Mouse (Mus musculus): ENCODE data around the gene Sox30. TPM values are rescaled to one million over a fixed set of nuclear protein-coding genes. Genes with fewer than 3 reads are reported as not detected.
"Not testable (repeated sequence)": the region's sequence is repeated elsewhere in the genome, so short reads cannot be mapped to it uniquely, and the experiment has no call there.

The Sox30 gene
- polyA plus RNA-seq, 1 experiment = not detected

DNA sequence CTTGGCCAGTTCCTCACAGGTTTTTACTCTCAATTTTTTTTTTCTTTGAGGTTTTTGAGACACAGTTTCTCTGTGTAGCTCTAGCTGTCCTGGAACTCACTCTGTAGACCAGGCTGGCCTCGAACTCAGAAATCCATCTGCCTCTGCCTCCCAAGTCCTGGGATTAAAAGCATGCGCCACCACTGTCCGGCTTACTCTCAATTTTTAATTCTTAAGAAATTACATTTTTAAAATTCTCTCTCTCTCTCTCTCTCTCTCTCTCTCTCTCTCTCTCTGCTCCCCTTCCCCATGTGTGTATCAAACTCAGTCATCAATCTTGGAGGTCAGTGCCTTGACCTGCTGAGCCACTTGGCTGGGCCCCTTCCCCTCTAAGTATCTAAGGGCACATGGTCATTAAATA is 73.3 kb downstream of the Sox30 start:
- DNase-seq (ENCODE audit: low read depth, low spot score) = not testable (repeated sequence)
- 91% methylated on average over 3 of the region's 3 CpGs for WGBS

DNA sequence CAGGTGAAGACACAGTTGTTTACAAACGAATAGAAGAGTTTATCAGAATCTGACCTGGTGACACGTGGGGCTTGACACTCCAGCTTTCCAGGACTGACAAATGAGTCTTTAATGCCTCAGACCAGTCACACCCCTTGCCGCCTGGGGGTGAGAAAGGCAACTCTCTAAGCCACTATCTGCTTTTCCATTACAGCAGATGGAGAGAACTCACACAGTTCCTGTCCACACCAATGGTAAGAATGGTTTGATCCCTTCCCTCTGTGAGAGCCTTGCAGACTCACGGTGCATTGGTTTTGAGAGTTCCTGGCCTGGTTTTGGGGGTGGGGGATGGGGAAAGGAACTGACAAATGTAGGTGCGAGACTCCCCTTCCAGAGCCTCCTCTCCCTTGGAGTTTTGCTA is 74.2 kb downstream of the Sox30 start:
- no peak for DNase-seq (ENCODE audit: low read depth, low spot score)
- WGBS = 55% methylated on average over 5 of the region's 5 CpGs

DNA sequence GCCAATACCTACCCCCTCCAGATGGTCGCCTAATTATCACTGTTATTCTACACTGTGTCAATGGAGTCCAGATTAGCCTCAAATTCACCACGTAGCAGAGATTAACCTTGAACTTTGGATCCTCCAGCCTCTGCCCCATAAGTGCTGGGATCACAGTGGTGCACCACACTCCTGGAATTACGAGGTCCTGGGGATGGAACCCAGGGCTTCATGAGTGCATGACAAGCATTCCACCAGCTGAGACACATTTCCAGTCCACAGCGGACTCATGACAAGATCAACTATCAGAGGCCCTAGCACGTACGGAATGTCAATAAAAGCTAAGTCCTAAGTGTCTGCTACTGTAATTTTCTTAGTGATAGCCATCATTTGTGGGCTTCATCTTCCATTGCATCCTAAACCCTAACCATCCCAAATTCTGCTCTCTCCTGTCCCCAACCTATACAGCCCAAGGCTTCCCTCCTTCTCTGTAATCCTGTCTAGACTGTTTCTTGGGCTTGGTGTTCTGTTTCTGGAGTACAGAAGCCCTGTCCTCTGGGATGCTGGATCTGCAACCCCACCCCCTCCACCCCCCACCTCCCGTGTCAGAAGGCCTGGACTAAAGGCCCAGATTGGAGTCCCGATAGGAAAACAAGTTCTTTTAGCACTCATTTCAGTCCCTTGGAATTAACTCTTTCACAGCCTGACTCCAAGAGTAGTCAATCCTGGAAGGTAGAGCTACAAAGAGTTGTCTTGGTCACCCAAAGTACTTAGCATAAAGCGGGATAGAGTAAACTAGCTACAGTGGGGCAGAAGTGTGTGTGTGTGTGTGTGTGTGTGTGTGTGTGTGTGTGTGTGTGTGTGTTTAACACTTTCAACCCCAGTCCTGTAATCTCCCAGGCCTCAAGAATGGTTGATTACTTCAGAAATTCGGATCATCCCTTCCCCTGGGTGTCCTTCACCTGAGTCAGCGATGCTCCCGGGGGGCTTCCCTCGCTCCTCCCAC is 75.1 kb downstream of the Sox30 start:
- 21% methylated on average over 13 of the region's 13 CpGs for WGBS
- DNase-seq (ENCODE audit: low read depth, low spot score) = no peak

DNA sequence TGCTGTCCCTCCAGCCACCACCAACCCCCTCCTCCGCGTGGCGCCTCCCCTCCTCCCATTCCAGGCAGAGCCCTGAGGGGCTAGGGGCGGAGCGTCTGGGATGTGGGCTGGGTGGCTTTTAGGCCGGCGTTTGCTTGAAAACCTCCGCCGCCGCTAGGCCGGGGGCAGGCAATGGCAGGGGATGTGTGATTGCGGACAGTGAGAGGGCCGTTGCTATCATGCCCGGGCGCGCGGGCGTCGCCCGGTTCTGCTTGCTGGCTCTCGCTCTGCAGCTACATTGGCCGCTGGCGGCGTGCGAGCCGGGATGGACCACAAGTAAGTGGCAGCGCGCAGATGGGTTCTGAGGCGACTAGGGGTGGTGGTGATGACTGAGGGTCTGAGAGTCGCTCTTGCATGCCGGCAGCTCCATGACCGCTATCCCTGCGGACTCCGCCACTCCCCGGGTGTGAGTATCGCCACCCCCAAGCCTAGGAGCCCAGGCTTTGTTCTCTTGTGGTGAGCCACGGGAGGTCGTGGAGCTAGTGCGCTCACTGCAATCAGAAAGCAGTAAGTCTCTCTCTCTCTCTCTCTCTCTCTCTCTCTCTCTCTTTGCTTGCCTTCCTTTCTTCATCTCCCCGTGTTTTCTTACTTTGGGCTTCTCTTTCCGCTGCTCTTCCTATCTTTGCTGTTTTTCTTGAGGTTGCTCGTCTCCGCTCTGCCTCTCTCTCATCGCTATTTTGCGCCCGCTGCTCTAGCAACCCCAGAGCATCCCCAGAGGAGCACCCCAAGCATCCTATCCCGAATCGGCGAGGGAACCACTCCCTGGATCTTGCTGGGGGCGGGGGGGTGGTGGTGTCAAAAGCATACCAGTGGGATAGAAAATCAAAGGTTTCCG is 76.0 kb downstream of the Sox30 start, which contains the start of gene Adam19:
Gene Adam19 (plus strand): TSS at position 97 of the 874 bp plus-strand sequence.
- WGBS = 2% methylated on average over 51 of the region's 51 CpGs
- no peak for DNase-seq (ENCODE audit: low read depth, low spot score)

DNA sequence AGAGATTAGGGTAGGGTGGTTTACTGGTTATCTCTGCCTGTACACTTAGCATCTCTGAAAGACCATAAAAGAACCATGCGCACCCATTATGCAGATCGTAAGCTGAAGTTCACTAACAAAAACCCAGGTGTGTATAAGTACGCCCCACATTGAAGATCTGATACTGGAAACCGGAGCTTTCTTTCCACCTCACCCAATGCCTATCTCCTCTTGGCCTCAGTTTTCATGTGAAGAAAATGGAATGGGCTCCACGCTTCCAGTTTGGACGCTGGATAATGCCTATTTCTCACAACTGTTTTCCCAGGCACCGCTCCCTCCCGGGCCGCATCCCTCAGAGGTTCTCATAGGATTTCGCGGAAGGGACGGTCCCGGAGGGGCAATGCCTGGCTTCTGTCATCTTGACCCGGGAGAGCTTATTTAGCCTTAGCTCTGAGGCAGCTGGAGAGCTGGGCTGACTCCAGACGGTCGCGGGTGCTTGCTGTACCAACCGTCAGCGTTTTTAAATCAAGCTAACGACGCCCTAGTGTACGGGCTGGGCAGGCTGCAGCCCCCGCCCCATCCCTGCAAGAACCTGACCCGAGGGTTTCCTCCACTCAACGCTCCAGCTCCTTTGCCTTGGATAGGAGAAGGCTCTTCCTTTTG is 76.8 kb downstream of the Sox30 start:
- WGBS = 3% methylated on average over 25 of the region's 25 CpGs
- no peak for DNase-seq (ENCODE audit: low read depth, low spot score)

DNA sequence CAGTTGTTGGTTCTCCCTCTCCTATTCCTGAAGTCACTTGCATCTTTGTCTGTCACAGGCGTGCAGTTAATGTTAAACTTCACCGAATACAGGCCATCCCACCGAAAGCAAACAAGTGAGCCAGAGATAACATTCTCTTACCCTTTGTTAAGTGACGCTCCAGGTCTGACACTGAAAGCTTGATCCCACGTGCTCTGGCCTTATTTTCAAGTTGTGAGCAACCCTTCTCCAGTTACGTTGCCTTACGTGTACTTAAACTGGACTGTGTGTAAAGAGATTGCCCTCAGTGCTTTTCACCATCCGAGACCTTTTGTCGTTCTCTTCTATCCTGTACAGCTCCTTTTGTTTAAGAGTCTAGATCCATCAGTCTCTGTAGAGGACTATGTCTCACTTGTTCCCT is 77.9 kb downstream of the Sox30 start:
- WGBS = 10% methylated on average over 9 of the region's 9 CpGs
- no peak for DNase-seq (ENCODE audit: low read depth, low spot score)

DNA sequence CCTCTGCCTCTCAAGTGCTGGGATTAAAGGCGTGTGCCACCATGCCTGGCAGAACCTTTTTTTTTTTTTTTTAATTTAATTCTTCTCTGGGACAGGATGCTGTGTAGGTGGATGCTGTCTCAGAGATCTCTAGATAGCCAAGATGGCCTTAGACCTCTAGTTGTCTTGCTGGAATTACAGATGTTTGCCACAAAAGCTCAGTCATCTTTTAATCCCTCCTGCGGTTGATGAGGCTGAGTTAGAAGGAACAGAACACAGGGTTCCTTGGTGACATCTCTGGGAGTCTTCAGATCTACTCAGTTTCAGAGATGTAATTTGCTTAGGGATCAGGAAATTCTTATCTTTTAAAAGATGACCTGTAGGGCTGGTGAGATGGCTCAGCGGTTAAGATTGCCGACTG is 78.8 kb downstream of the Sox30 start:
- no peak for DNase-seq (ENCODE audit: low read depth, low spot score)
- 87% methylated on average over 4 of the region's 4 CpGs for WGBS

DNA sequence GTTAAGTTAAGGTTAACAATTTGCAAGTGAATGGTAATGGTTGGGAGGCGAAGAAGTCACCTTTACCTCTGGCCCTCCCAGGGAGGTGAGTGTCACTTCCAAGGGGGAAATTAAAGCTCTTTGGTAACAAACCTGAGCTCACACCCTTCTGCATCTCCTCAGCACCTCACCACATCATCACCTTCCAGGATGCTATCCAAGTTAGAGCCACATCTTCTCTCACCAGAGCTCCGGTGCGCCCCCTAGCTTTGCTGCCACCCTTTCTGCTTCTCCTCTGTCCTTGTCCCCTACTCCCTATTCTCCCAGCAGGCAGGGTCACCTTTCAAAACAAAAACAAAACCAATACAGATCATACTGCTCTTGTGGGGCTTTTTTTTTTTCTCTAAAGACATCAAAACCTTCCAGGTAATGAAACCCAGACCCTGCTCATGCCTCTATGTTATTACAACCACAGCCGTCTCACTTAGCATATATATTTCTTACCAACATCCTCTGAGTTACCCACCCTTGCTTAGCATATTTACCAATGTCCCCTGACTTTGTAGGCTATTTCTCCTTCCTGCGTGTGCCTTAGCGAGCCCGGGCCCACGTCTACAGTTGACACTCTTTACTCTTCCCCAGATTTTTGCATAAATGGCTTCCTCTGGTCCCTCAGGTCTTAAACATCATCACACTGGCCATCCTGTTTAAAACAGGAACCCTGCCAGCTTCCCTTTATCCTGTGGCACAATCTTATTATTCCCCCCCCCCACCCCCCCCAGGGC is 80.0 kb downstream of the Sox30 start:
- no peak for DNase-seq (ENCODE audit: low read depth, low spot score)
- 60% methylated on average over 8 of the region's 8 CpGs for WGBS

DNA sequence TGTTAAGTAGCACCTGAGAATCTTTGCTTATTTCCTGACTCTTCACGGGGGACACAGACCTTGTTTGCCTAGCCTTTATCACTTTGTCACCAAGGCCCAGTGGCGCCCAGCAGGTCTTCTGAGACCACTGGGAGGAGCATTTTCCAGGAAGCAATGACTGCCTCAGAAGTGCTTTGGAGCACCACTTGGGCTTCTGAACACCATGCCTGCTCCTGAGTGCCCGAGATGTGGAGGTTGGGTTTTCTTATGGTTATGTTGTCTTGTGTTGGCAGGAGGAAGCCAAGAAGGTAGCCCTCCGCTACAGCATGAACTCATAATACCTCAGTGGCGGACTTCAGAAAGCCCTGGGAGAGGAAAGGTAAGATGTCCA is 80.5 kb downstream of the Sox30 start:
- DNase-seq (ENCODE audit: low read depth, low spot score) = no peak
- WGBS = 56% methylated on average over 5 of the region's 5 CpGs

DNA sequence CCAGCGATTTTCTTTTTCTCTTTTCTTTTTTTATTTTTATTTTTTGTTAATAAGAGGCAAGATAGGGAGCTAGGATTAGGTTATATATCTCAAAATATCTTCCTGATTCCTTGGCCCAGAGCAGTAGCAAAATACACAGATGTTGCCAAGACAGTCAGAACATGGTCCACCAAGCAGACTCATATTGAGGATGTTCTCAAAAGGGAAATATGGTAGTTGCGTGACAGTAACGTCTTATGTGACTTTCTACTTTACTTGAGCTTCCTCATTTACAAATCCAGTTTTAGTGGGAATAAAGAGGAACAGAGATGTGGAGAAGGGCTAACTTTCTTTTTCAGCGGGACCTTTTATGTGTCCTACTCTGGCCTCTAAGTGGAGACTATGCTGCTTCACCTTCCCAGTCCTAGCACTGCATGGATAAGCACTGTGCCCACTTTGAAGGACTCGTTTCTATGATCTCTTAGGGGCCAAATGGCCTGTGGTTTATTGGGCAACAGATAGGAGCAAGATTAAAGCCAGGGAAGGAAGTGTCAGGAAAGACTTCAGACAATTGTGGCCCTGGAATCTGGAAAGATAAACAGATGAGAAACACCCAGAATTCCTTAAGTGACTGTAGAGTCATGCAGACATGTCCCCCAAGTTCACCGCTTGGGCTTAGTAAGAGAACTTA is 81.8 kb downstream of the Sox30 start:
- no peak for DNase-seq (ENCODE audit: low read depth, low spot score)
- 40% methylated on average over 6 of the region's 6 CpGs for WGBS

DNA sequence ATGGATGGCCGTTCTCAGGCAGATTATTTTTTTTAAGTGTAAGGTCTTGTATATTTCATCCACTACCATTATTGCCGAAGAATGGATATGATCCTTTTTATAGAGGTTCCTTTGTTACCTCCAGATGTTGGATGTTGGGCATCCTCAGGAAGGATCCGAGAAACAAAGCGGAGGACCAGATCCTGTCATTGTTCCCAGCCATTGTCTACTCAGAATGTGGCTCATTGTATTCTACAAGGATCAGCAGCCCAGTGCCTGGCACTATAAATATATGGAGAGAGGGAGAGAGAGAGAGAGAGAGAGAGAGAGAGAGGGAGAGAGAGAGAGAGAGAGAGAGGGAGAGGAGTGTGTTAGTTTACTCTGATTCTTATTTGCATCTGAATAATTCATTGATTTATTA is 82.5 kb downstream of the Sox30 start:
- DNase-seq (ENCODE audit: low read depth, low spot score) = no peak
- 58% methylated on average over 4 of the region's 4 CpGs for WGBS

DNA sequence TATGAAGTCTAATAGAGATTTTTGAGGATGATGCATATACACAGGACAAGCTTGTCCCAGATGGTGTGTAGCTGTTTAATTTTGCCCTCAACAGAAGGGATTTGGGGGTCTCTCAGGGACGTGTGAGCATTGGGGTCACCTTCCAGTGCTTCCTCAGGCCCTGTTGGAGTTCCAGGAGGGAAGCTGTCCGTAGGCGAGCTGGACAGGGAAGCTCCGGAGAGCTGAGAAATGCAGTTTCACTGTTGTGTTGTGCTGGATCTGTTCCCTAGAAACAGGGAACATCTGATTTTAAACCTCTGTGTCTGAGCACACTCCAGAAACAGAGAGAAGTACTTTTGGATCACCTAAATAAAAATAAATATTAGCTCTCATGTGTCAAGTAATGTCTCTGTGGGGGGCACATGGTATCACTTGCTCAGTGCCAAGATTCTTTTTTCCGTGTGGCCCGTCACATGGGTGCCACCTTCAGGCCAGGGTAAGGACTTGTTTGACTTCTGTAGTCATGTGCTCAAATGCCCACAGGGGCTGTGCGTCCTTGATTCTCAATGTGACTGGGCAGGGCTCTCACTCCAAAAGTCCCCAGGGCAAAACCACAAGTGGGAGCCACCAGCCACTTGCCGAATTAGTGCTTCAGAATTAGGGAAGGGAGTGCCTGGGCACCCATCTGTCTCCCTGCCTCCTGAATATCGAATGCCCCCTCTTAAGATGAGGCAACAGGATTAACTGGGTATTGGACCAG is 83.1 kb downstream of the Sox30 start:
- DNase-seq (ENCODE audit: low read depth, low spot score) = no peak
- 46% methylated on average over 9 of the region's 9 CpGs for WGBS

DNA sequence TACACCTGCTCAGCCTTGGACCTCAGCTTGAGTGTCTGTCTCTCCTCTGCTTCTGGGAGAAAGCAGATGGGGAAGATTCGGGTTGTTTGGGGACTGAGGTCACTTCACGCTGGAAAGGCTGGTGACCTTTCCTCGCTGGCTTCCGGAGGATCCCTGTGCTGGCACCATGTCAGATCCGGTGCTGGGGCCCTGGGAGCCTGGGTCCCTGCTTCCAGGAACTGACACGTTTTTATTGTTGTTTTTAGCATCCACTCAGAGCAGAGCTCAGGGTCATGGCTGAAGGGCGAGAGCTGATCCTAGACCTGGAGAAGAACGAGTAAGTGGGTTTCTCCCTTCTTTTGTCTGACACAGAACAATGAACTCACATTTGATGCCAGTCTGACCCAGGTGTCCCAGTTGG is 84.7 kb downstream of the Sox30 start:
- no peak for DNase-seq (ENCODE audit: low read depth, low spot score)
- 59% methylated on average over 8 of the region's 8 CpGs for WGBS

DNA sequence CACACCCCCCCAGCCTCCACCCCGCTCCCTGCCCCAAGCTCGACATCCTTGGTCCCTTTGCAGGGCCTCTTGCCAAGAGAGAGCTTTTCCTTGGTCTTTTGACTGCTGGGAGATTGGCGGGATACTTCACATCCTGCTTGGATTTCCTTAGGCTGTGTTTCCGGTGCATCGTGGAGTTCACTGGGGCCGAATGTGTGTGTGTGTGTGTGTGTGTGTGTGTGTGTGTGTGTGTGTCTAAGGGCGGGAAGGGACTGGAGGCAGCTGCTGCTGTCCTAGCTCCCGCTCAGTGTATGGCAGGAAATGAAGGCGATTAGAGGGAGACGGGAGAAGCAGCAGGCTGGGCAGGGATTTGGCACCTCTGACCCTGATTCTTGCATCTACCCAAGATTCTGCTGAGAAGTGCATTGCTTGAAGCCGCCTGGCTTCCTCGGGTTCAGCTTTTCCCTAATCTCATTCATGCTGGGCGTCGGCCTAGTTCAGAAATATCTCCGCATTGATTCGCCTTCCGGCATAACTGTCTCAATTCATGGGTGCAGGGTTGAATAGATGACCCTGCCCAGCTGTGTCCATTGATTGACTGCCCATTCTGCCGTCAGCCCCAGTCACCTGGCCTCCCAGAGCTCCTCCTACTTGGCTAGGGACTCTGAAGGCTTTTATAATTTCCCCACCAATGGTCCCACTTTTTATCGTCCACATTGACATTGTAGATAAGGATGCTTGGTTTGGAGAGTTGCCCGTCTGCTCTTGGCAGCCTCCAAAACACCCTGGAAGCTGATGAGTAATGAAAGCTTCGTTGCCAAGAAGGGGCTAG is 85.3 kb downstream of the Sox30 start:
- DNase-seq (ENCODE audit: low read depth, low spot score) = no peak
- WGBS = 54% methylated on average over 21 of the region's 21 CpGs
